Mouse (Mus musculus): ENCODE data around the gene Gm20075. TPM values are rescaled to one million over a fixed set of nuclear protein-coding genes. Genes with fewer than 3 reads are reported as not detected.

The Gm20075 gene
- 9.1 TPM for polyA plus RNA-seq (2014; fragmentation: Illumina TruSeq; extraction: RNeasy Lipid Tissue Mini Kit (QIAGEN cat#74804); ENCODE audit: low replicate concordance)

GRCm38 (mm10) chr13:96081276-96081675 is at the start of gene Gm20075:
Gm20075 (minus strand) TSS chr13:96081376.

DNA sequence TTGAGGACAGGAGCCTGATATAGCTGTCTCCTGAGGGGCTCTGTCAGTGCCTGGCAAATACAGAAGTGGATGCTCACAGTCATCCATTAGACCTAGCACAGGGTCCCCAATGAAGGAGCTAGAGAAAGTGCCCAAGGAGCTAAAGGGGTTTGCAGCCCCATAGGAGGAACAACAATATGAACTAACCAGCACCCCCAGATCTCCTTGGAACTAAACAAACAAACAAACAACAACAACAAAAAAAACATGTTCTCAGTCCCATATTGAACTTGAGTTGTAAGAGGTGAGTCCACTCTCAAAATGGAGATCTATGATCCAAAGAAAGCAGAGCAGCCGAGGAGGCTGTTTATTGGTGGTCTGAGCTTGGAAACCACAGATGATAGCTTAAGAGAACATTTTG is 578 bp upstream of the Gm20075 start, which contains the start of gene Gm17190:
TSS of gene Gm17190 (plus strand) at position 301 of the 400 bp plus-strand sequence.

Other genes starting within 250 kb of the Gm20075 start
- 258 TPM for gene Iqgap2, start 189.5 kb downstream of the Gm20075 start, polyA plus RNA-seq (2014; fragmentation: Illumina TruSeq; extraction: RNeasy Lipid Tissue Mini Kit (QIAGEN cat#74804); ENCODE audit: low replicate concordance)
- not detected for gene Gm17190, start 678 bp upstream of the Gm20075 start, polyA plus RNA-seq (2014; fragmentation: Illumina TruSeq; extraction: RNeasy Lipid Tissue Mini Kit (QIAGEN cat#74804); ENCODE audit: low replicate concordance)
- gene Sv2c, start 51.2 kb upstream of the Gm20075 start, polyA plus RNA-seq (2014; fragmentation: Illumina TruSeq; extraction: RNeasy Lipid Tissue Mini Kit (QIAGEN cat#74804); ENCODE audit: low replicate concordance): 0.41 TPM

Measured in small intestine, adult 10 weeks (tissue).